Mouse (Mus musculus) heart, postnatal 4 days (tissue): Measurements from ENCODE around the gene Glrp1. TPM values are rescaled to one million over a fixed set of nuclear protein-coding genes. Genes with fewer than 3 reads are reported as not detected.
A peak's percentile ranks its signal among the peaks of the same experiment; 100 is the strongest.

Source experiments
- DNase-seq: peaks from one replicate; pipeline ENCODE4 v3.0.0; 2021
- total RNA-seq, 2 experiments: library from RNA; stranded (reverse); gene quantifications; 2 replicates each; pipeline ENCODE4 v1.2.3; 2021

Gene Glrp1
- total RNA-seq, 2 experiments from 2014 or later, result not detected

DNA sequence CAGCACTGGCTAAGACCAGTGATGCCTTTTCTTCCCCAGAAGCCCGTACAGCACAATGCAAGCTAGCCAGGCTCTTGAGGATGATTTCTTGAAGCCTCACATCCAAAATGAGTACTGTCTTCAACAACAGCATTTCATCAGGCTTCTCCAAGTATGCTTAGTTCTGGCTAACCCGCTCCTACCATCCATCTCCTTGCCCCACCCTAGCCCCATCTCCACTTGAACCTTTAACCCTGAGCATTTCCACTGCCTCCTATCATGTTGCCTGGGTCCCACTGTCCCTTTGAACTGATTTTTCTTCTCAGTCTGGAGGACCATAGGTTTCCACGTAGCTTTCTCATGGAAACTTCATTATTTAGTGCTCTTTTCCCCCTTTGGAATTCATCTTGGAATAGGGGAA is 17.5 kb downstream of the Glrp1 start:
- DNase-seq, result no peak

GRCm38 (mm10) chr1:88491617-88492378 is 18.1 kb downstream of the Glrp1 start:
- no peak for DNase-seq

GRCm38 (mm10) chr1:88490164-88490563 is 19.7 kb downstream of the Glrp1 start:
- DNase-seq, result no peak

DNA sequence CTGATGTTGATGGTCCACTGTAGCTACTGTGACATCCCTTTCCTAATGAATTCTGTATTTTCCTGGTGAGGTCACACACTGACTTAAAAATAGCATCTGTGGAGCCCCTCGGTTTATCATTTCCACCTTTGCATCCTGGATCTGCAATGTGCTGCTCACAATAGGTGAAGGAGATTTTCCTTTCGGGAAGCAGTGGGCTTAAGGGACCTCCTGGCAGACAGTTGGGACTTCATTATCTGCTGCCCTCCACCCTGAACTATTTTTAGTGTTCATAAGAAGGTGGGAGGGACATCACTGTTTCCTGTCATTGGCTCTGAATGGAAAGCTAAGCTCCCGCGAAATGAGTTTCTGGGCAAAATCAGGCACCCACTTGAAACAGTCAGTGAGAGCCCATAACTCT is 20.9 kb downstream of the Glrp1 start:
- DNase-seq, result no peak

- no peak for DNase-seq
Observed at GRCm38 (mm10) chr1:88486336-88486735, 23.5 kb downstream of the Glrp1 start.

GRCm38 (mm10) chr1:88484059-88484458 is 25.8 kb downstream of the Glrp1 start:
- no peak for DNase-seq

GRCm38 (mm10) chr1:88482142-88483099 is 27.4 kb downstream of the Glrp1 start:
- no peak for DNase-seq

DNA sequence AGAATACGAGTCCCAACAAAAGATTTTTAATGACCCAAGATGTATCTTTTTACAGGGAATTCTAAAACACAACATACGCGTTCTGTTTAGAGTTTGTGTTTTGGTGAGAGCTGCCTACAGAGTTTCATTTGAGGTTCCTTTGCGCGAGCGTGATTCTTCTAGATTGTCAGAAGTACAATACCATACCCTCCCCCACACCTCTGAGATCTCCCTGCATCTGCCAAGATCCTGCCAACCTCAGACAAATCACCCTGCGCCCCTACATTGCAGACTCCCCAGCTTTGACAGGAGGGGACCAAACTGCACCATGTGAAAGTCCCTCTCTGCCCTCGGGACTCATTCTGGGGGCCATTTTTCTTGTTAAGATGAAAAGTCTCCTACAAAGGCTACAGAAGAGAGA is 29.3 kb downstream of the Glrp1 start:
- DNase-seq, result no peak

GRCm38 (mm10) chr1:88478205-88478604 is 31.7 kb downstream of the Glrp1 start:
- no peak for DNase-seq

DNA sequence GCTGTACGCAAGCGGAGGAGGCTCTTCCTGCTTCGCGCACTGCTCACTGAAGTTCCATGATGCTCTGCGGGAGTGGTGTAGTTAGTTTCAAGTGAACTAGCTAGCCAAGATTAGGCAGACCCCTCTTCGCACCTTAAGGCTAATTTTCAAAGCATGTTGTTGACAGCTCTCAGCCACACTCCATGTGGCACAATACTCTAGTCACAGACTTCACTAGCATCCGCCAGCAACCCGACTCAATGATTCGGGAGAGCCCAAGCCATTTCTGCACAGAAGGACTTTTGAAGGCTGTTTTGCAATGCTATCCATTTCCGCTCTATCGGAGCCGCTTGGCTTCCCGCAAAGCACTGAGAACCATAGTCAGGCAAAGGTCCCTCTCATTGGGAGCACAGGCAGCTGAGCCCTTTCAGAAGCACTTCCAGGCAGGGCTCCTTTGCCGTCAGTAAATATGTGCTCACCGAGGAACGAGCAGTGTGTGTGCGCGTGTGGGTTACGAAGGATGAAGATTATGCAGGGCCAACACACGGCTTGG is 33.2 kb downstream of the Glrp1 start:
- DNase-seq, result no peak

DNA sequence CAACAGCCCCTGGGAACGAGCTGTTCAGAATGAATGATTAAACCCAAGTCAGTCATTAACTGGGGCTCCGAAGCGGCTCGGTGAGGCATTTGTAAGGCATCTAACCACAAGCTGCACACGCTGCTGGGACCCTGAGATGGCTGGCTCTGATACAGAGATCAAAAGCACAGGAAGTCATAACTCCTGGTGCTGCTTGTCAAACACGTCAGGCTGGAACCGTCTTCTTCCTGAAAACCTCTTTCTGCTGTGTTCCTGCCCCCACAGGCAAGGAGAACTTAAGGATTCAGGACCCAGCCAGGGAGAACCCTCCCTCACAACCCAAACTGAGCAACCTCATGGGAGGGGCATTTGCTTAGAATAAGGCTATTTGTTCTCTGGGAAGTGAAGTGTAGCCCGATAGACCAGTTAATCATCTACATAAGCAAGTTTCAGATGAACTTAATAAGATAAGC is 34.3 kb downstream of the Glrp1 start:
- DNase-seq, result no peak

- peak; percentile 79 for DNase-seq
Observed at GRCm38 (mm10) chr1:88474598-88474997, 35.3 kb downstream of the Glrp1 start.

GRCm38 (mm10) chr1:88473899-88474298 is 36.0 kb downstream of the Glrp1 start:
- no peak for DNase-seq

- DNase-seq, result no peak
Observed at GRCm38 (mm10) chr1:88472258-88472657, 37.6 kb downstream of the Glrp1 start.

- no peak for DNase-seq
Observed at GRCm38 (mm10) chr1:88469746-88470145, 40.1 kb downstream of the Glrp1 start.

DNA sequence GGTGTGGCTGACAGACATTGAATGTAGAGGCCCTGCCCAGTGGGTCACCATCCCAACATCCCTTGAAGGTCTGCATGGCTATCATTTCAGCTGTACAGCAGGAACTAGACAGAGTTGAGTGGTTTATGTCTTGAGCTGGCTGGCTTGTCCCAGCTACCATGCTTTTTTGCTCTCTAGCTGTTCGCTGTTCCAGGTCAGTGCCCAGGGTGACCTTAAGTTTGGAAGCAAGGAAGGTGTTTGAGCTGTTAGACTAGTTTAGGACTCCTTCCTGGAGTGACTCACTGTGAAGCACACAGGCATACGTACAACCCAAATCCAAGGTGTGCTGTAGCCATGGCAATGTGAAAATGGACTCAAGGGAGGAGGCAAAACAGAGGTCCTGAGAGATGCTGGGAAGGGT is 41.5 kb downstream of the Glrp1 start:
- no peak for DNase-seq

GRCm38 (mm10) chr1:88467866-88468265 is 42.0 kb downstream of the Glrp1 start:
- DNase-seq, result no peak

DNA sequence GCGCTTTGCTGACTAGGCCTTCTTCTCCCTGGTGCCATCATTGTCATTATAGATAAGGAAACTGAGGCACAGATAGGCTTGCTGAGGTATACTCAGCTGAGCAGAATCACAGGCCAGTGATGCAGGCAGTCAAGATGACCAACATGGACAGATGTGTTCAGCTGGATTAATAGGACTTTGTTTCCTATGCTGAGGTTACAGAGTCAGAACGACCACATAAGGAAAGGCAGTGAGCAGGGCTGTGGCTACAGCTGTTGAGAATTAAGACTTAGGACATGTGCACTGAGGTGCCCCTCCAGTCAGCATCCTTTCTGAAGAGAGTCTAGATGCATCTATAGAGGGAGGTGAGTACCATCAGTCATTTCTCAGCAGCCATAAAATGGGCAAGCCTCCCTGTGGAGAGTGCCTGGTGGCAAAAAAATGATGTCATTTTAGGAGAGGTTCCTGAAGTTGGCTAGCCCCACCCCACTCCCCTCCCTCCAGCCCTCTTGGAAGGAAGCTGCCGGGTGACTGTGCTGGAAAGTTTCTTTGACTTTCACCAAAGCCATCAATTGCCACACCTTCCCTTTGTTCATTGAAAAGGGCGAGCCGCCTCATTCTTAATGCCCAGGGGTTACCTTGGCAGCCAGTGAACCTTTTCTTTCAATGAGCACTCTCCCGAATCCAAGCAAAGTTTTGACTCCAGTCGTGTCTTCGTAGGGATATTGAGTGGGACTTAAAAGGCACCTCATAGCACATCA is 43.4 kb downstream of the Glrp1 start:
- no peak for DNase-seq

DNA sequence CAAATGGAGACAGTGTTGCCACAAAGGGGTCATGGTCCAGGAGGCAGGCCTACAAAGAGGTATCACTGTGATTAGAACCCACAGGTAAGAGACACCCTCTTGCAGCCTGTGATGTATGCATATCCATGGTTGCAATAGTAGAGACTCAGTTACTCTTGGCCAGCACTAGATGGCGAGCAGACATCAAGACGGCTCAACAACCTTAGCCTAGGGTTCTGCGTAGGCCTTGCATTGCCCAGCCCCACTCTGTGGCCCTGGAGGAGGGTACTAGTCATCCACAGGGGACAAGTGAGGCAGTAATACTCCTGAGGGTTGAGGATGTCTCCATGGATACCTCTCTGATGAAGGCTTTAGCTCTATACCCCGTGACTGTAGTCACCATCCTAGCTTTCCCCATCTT is 44.1 kb downstream of the Glrp1 start:
- no peak for DNase-seq

DNA sequence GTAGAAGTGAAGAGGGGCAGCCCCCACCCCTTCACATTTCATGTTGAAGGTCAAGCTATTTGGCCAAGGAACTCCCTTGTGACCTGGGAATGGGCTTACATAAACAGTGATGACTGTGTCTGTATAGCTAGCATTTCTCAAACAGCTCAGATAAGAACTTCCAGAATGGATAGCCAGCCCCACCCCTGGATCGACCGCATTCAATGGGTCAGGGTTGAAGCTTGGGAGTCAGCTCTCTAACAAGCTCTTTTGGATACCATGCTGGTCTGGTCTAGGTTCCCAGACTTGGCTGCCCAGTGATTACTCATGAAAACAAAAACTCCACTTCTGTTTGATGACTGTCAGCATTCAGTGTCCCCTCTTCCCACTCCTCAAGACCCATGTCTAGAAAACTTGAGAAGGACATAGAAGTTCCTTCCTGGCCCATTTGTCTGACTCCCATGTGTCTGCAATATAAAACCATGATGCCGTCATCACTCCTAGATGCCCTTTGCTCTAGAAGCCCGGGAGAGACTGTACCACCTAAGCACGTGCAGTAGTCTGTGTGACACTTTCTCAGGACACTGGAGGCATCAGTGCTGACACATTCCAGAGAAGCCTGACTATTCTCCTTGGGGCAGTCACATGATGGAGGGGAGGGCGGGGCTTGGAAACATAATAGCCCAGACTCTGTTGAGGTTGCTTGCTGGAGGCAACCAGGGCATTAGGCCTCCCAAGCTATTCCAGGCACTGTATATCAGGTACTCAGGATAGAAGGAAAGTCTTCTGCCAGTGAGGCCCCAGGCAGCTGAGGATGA is 45.6 kb downstream of the Glrp1 start:
- no peak for DNase-seq

- DNase-seq, result no peak
Observed at GRCm38 (mm10) chr1:88463241-88463640, 46.6 kb downstream of the Glrp1 start.

GRCm38 (mm10) chr1:88462484-88462883 is 47.4 kb downstream of the Glrp1 start:
- DNase-seq, result no peak
